Mouse (Mus musculus) T-helper 1 cell (primary cell): ENCODE measurements around the gene Fbln5.

Source experiments
- in situ Hi-C: fragments of 300-600 bp; cut with MboI, MseI; formaldehyde crosslinking; loops from one replicate; pipeline ENCODE4 v1.15.1; 2025; ENCODE audit warnings: high pct_unique_total_duplicates

The Fbln5 gene

GRCm38 (mm10) chr12:101818608-101819370 is at the start of gene Fbln5:
Gene Fbln5 (minus strand): TSS chr12:101819055.
- in situ Hi-C loops: no loop called here

DNA sequence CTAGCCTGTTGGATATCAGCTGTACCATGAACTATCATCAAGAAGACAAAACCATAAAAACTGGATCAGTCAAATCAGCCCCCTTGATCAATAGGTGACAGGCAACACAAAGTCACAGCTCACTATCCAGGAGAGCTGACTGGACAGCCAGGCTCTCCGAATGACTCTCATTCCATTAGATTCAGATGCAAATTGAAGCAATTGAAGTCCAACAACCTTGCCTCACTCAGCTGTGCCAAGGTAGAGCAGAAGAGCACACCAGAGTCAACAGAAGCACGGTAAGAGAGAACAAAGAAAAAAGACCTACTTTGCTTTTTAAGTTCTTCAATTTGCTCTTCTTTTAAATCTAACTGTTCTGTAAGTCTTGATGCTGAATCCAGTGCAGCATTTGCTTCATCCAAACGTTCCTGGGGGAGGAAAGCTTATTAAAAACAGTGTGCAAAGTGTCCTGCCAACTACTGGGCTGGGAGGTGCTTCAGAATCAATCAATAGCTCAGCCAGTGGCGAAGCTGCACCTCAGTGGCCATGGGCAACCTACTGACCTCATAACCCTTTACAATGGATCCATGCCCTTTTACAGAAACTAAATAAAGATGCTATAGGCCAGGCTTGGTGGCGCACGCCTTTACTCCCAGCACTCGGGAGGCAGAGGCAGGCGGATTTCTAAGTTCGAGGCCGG is 43.6 kb upstream of the Fbln5 start:
- in situ Hi-C loops: no loop called here

- in situ Hi-C loops: no loop called here
Observed at GRCm38 (mm10) chr12:101860256-101860655, 41.4 kb upstream of the Fbln5 start.

DNA sequence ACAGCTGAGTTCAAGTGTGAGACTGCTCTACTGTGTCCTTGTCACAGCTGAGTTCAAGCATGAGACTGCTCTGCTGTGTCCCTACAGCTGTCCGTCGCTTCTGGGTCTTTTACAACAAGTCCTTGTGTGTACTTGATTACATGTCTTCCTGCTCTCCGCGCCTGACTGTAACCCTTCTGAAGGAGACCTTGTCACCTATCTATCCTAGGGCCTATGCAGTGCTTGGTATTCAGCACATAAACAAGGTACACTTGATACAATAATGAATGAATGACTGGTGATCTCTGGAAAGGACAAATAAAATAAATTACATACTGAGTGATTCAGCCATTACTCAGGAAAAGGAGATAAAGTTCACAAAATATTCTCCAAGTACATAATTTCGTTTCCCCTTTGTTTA is 39.2 kb upstream of the Fbln5 start:
- in situ Hi-C loops: no loop called here

- in situ Hi-C loops: no loop called here
Observed at GRCm38 (mm10) chr12:101854336-101854735, 35.5 kb upstream of the Fbln5 start.

- in situ Hi-C loops: no loop called here
Observed at GRCm38 (mm10) chr12:101851846-101852564, 33.1 kb upstream of the Fbln5 start.

DNA sequence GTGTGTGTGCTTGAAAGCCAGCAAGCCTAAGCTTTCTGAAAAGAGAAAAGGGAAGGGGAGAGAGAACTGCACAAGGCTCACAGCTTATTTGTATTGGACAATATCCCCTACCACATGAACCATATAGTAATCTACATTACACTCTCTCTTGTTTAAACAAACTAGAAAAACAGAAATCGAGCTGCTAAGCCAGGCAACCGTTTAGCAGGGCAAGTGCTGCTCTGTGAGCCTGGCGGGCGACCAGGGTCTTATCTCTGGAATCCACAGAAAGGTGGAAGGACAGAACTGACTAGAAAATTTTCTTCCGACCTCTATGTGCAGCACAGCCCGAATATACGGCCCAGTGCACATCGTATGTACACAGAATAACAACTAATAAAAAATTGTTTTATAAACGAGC is 32.5 kb upstream of the Fbln5 start:
- in situ Hi-C loops: no loop called here

- in situ Hi-C loops: no loop called here
Observed at GRCm38 (mm10) chr12:101836546-101837274, 17.9 kb upstream of the Fbln5 start.

- in situ Hi-C loops: no loop called here
Observed at GRCm38 (mm10) chr12:101834715-101835114, 15.9 kb upstream of the Fbln5 start.

DNA sequence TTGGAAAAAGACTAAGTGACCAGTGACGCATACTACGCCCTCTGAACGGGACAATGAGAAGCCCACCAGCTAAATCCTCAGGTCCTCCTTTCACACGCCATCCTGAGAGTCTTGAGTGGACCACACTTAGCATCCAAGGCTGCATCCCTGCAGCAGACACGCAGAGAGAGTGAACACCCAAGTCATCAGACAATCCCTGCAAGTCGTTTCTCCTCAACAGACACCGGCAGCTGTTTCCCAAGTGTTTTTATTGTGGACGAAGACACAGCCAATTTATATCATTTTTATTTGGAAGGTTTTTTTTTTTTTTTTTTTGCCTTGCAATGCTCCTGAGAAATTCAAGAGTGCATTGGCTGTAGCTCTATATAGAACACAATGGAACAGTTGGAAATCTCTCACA is 14.9 kb upstream of the Fbln5 start:
- in situ Hi-C loops: no loop called here

DNA sequence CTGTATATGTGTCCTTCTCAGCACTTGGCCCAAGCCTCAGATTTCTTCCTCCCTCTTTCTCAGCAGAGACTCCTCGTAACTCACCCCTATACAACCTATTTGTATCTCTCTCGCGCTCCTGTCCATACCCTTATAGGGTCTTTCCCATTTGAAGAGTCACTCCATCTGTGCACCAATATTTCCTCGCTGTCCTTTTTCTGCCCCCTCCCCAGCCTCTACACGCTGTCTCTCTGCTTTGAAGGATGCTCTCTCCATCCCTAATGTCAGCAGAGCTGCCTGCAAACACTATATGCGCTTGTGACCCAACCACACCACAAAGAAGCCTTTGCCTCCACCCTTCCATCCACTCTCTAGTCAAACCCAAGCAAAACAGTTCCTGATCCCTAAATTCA is 14.3 kb upstream of the Fbln5 start:
- in situ Hi-C loops: no loop called here

DNA sequence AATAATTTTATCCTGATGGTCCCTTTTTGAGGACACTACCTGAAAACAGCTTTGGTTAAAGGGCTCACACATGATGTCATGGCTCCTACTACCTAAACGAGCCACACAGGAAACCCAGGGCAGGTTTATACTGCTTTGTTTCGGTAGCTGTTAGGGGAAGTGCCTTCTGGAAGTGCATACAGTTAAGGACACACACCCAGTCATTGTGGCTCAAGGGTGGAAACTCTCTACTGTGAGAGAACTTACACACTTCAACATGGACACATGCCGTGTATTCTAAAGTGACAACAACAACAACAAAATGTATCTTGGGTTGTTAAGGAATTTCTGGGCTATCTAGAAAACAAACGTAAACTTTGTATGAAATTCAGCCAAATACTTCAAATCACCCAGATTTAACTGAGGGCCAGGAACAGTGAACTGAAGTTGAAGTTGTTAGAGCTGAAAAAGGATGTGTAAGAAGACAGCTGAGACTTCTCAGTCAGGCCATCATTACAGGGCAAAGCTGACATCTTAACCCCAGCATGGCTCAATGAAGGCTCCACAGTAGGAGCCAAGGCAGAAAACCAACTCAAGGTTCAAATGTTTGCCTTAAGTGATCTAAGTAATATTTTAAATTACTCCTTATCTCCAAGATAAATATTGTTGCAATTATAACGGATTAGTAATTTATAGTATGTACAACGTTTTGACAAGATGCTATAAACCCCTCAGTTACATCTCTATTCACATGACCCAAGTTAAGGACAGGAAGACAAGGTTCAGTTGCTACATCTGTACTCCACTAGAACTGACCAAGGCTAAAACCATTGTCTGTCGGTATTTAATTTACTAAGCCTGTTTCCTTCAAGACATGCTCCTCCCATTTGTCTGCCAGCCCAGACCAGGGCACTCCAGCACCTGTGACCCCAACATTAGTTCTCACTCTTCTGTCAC is 13.6 kb upstream of the Fbln5 start:
- in situ Hi-C loops: no loop called here

- in situ Hi-C loops: no loop called here
Observed at GRCm38 (mm10) chr12:101831221-101831620, 12.4 kb upstream of the Fbln5 start.

- in situ Hi-C loops: no loop called here
Observed at GRCm38 (mm10) chr12:101823161-101823560, 4.3 kb upstream of the Fbln5 start.

DNA sequence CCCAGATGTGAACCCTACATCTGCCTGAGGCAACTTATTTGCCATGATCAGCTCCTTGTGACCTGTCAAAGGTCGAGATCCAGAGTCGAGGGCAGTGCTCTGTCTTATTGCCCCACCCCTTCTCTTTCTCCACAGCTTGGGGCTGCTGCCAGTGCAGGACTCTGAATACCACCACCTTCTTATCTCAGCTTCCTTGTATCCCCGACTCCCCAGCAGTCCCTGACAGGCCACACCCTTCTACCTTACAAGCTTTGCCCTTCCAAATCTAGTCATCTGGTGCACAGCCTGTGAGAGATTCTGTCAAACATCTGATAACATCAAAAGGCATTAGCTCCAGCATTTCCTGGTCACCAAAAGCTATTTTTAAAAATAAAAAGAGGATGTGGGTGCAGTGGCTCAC is 2.7 kb upstream of the Fbln5 start:
- in situ Hi-C loops: no loop called here

- in situ Hi-C loops: no loop called here
Observed at GRCm38 (mm10) chr12:101819570-101819969, 715 bp upstream of the Fbln5 start.

- in situ Hi-C loops: no loop called here
Observed at GRCm38 (mm10) chr12:101818246-101818607, 628 bp downstream of the Fbln5 start.

DNA sequence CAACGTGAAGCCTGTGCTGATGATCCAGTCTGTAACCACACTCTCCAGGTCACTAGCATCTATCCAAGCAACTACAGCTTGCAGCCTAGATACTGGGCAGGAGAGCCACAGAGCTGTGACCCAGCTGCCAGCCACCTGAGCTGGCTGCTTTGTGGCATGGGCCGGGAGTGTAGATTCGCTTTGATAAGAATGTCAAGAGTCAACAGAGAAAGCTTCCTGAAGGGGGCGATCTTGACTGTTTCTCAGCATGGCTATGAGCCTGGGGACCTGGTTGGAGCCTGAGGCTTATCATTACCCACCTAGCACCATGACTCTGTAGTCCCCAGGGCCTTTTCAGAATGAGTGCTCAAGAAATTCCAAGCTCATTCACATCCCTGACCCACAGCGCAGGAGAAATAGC is 2.0 kb downstream of the Fbln5 start:
- in situ Hi-C loops: no loop called here

GRCm38 (mm10) chr12:101815796-101816195 is 3.1 kb downstream of the Fbln5 start:
- in situ Hi-C loops: no loop called here

GRCm38 (mm10) chr12:101814423-101814822 is 4.4 kb downstream of the Fbln5 start:
- in situ Hi-C loops: no loop called here

GRCm38 (mm10) chr12:101811181-101811580 is 7.7 kb downstream of the Fbln5 start:
- in situ Hi-C loops: no loop called here
